In the genomic region with DNA sequence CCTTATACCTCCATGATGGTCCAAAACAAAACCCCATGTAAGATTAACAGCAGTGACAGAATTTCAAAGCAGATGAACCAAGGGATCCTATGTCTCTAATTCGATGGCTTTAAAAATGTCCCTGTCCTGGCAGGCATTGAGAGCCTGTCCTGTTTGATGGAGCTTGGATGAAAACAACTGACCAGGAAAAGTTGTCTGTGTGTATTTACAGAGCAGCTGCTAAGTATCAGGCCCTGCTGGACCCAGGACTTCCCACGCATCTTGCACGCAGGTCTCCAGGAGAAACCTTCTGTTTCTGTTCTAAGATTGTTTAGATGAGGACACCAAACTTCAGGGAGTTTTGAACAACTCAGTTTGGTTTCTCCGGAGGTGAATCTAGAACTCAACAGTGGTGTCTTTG, we compare ENCODE assay signal across 25 mouse cellular contexts. TPM values are rescaled to one million over a fixed set of nuclear protein-coding genes. Genes with fewer than 3 reads are reported as not detected.
DNase-seq lines count a peak whose midpoint lies in the region; ATAC-seq and TF ChIP-seq lines count a peak whose summit lies in the region.
"Had no signal": no experiment of that assay in that cellular context is flagged by ENCODE, and none has a peak within 500 bp of the region (broad histone marks: within the 10 kb centered on the region; RNA-seq: fewer than 3 reads in every experiment).

No protein-coding gene starts in this region.

- DNase-seq in heart, adult 11 months = peak; percentile 70
- no peak for DNase-seq in heart, postnatal 25 days (ENCODE audit: low spot score)
- peak; percentile 66 for DNase-seq in heart, embryonic 10.5 days (ENCODE audit: low spot score)
- no peak for DNase-seq in heart, adult 18-20 months
- DNase-seq in heart, postnatal 0 days (ENCODE audit: low spot score) = no peak
- DNase-seq: adrenal gland, adult 8-10 months; adrenal gland, postnatal 14 days; adrenal gland, postnatal 36 days; B cell, adult 2 months; cerebellum, adult 11-12 months; cerebellum, adult 2 months; cerebellum, adult 9-10 months; cerebellum, postnatal 10 days; cerebellum, postnatal 25 days had no signal

- no peaks in the 10 kb centered on the region for H3K36me3 ChIP-seq in heart, embryonic 10.5 days
- H3K36me3 ChIP-seq in heart, embryonic 15.5 days = no peaks in the 10 kb centered on the region
- H3K36me3 ChIP-seq in heart, embryonic 11.5 days (ENCODE audit: control insufficient read depth, insufficient read depth, low read length) = no peaks in the 10 kb centered on the region
- H3K36me3 ChIP-seq in heart, postnatal 0 days (replicated peaks; ENCODE audit: control insufficient read depth, insufficient read depth, low read length) = no peaks in the 10 kb centered on the region
- H3K36me3 ChIP-seq in heart, embryonic 12.5 days = no peaks in the 10 kb centered on the region
- H3K36me3 ChIP-seq: embryonic facial prominence, embryonic 10.5 days; embryonic facial prominence, embryonic 12.5 days; G1E had no signal

- H3K4me3 ChIP-seq in heart, embryonic 10.5 days = no peak overlapping the region
- no peak overlapping the region for H3K4me3 ChIP-seq in heart, embryonic 15.5 days
- no peak overlapping the region for H3K4me3 ChIP-seq in heart, embryonic 11.5 days (ENCODE audit: low read depth, low read length)
- H3K4me3 ChIP-seq in heart, postnatal 0 days (ENCODE audit: low read depth, low read length) = no peak overlapping the region
- H3K4me3 ChIP-seq in heart, embryonic 12.5 days = no peak overlapping the region
- H3K4me3 ChIP-seq: embryonic facial prominence, embryonic 10.5 days; embryonic facial prominence, embryonic 12.5 days; forebrain, embryonic 13.5 days had no signal

- no peaks in the 10 kb centered on the region for H3K27me3 ChIP-seq in heart, embryonic 10.5 days (ENCODE audit: insufficient read depth, poor library complexity, severe bottlenecking)
- no peaks in the 10 kb centered on the region for H3K27me3 ChIP-seq in heart, embryonic 15.5 days
- H3K27me3 ChIP-seq in heart, embryonic 11.5 days (ENCODE audit: control insufficient read depth, insufficient read depth, low read length) = no peaks in the 10 kb centered on the region
- no peaks in the 10 kb centered on the region for H3K27me3 ChIP-seq in heart, postnatal 0 days (ENCODE audit: control insufficient read depth, insufficient read depth, low read length)
- no peaks in the 10 kb centered on the region for H3K27me3 ChIP-seq in heart, embryonic 12.5 days (replicated peaks)
- H3K27me3 ChIP-seq: CH12.LX; embryonic facial prominence, embryonic 12.5 days; forebrain, embryonic 13.5 days; Patski had no signal

- H3K9me3 ChIP-seq in heart, embryonic 10.5 days = no peaks in the 10 kb centered on the region
- no peaks in the 10 kb centered on the region for H3K9me3 ChIP-seq in heart, embryonic 15.5 days (replicated peaks)
- H3K9me3 ChIP-seq in heart, embryonic 11.5 days (replicated peaks; ENCODE audit: control insufficient read depth, low read length) = no peaks in the 10 kb centered on the region
- no peaks in the 10 kb centered on the region for H3K9me3 ChIP-seq in heart, postnatal 0 days (replicated peaks; ENCODE audit: control insufficient read depth, low read length)
- H3K9me3 ChIP-seq in heart, embryonic 12.5 days (replicated peaks) = no peaks in the 10 kb centered on the region
- H3K9me3 ChIP-seq: embryonic facial prominence, embryonic 10.5 days; embryonic facial prominence, embryonic 12.5 days; forebrain, embryonic 13.5 days had no signal

- H3K4me2 ChIP-seq in heart, embryonic 15.5 days = no peak overlapping the region
- no peak overlapping the region for H3K4me2 ChIP-seq in heart, embryonic 11.5 days
- no peak overlapping the region for H3K4me2 ChIP-seq in heart, postnatal 0 days (ENCODE audit: low read depth, low read length)
- no peak overlapping the region for H3K4me2 ChIP-seq in heart, embryonic 12.5 days
- H3K4me2 ChIP-seq: embryonic facial prominence, embryonic 12.5 days; forebrain, embryonic 13.5 days had no signal

- H3K4me1 ChIP-seq in heart, embryonic 10.5 days = peaks cover 9% of the 10 kb centered on the region; the same call in 1 of the 2 replicates
- H3K4me1 ChIP-seq in heart, embryonic 15.5 days (replicated peaks) = peaks cover 22% of the 10 kb centered on the region
- 0 out of 2 replicates have a peak, but pooled peaks cover 2% of the 10 kb centered on the region for H3K4me1 ChIP-seq in heart, embryonic 11.5 days (ENCODE audit: control insufficient read depth, insufficient read depth, low read length)
- peaks cover 11% of the 10 kb centered on the region for H3K4me1 ChIP-seq in heart, postnatal 0 days (ENCODE audit: control insufficient read depth, insufficient read depth)
- peaks cover 18% of the 10 kb centered on the region for H3K4me1 ChIP-seq in heart, embryonic 12.5 days (replicated peaks)
- H3K4me1 ChIP-seq: embryonic facial prominence, embryonic 10.5 days; embryonic facial prominence, embryonic 12.5 days; forebrain, embryonic 13.5 days had no signal

- no peak overlapping the region for H3K9ac ChIP-seq in heart, embryonic 15.5 days
- no peak overlapping the region for H3K9ac ChIP-seq in heart, embryonic 11.5 days (ENCODE audit: low read depth, low read length)
- H3K9ac ChIP-seq in heart, postnatal 0 days (replicated peaks; ENCODE audit: low read depth, low read length) = no peak overlapping the region
- no peak overlapping the region for H3K9ac ChIP-seq in heart, embryonic 12.5 days
- H3K9ac ChIP-seq: embryonic facial prominence, embryonic 12.5 days; forebrain, embryonic 13.5 days had no signal

- no peak for TF ChIP-seq CTCF in heart, postnatal 0 days (IDR thresholded peaks at IDR 0.05; ENCODE audit: low read depth)

- H3K27ac ChIP-seq in heart, embryonic 10.5 days = no peak overlapping the region
- peak overlapping the region; percentile 45 for H3K27ac ChIP-seq in heart, embryonic 15.5 days
- no peak overlapping the region for H3K27ac ChIP-seq in heart, embryonic 11.5 days (ENCODE audit: low read depth, low read length)
- H3K27ac ChIP-seq in heart, postnatal 0 days (ENCODE audit: low read depth) = peak overlapping the region; percentile 39
- H3K27ac ChIP-seq in heart, embryonic 12.5 days (ENCODE audit: poor library complexity, severe bottlenecking) = no peak overlapping the region
- H3K27ac ChIP-seq: embryonic facial prominence, embryonic 10.5 days; embryonic facial prominence, embryonic 12.5 days; forebrain, embryonic 13.5 days had no signal

- ATAC-seq in heart, embryonic 15.5 days (replicated peaks; ENCODE audit: insufficient number of reproducible peaks, insufficient read depth, low FRiP score, low read depth) = no peak
- ATAC-seq in heart, embryonic 11.5 days (replicated peaks; ENCODE audit: insufficient number of reproducible peaks, low FRiP score, low TSS enrichment) = no peak
- no peak for ATAC-seq in heart, postnatal 0 days (ENCODE audit: insufficient read depth, low read depth)
- no peak for ATAC-seq in heart, embryonic 12.5 days (ENCODE audit: insufficient number of reproducible peaks, low FRiP score)
- ATAC-seq: activated CD4-positive, CD25-positive, alpha-beta regulatory T cell, adult 4 months; CD4-positive, CD25-positive, alpha-beta regulatory T cell, adult 4 months; forebrain, embryonic 13.5 days; Patski had no signal

- intact Hi-C loops in heart, postnatal 25 days (cut with DNase I) = no loop called here

- TF ChIP-seq EP300 in heart, postnatal 0 days (IDR thresholded peaks at IDR 0.05; ENCODE audit: low read depth) = no peak

- 81% methylated on average over 4 of the region's 4 CpGs for WGBS in heart, embryonic 10.5 days
- 80% methylated on average over 4 of the region's 4 CpGs for WGBS in heart, embryonic 15.5 days
- WGBS in heart, embryonic 11.5 days (ENCODE audit: insufficient replicate concordance) = 86% methylated on average over 4 of the region's 4 CpGs
- WGBS in heart, postnatal 0 days = 75% methylated on average over 4 of the region's 4 CpGs
- WGBS in heart, embryonic 12.5 days = 83% methylated on average over 4 of the region's 4 CpGs

RNA-seq across cellular contexts. Expression of gene Rcan2, which starts 14.2 kb away (rescaled TPM):
- 100 to 1,000 TPM; 355 to 379 TPM for total RNA-seq in heart, postnatal 25 days (2021)
- 14.5 and 28.9 TPM in 2 replicates for polyA plus RNA-seq in heart, embryonic 10.5 days (2016; fragmentation: Nextera tagmentation; extraction: Ambion mirVana)
- total RNA-seq in heart, adult 18-20 months (2021) = 100 to 1,000 TPM; 369 to 400 TPM
- polyA plus RNA-seq in heart, embryonic 15.5 days (2015; fragmentation: Nextera tagmentation; extraction: Ambion mirVana) = 56.1 and 56.4 TPM in 2 replicates
- 28.7 and 32.4 TPM in 2 replicates for polyA plus RNA-seq in heart, embryonic 11.5 days (2014; fragmentation: Nextera tagmentation; extraction: Ambion mirVana)
- 125 and 167 TPM in 2 replicates for total RNA-seq in heart, postnatal 0 days (2014; rRNA removed; ENCODE audit: low replicate concordance)
- polyA plus RNA-seq in heart, postnatal 0 days (2015; fragmentation: Nextera tagmentation; extraction: Ambion mirVana) = 83.8 and 94.3 TPM in 2 replicates
- 44.1 and 44.3 TPM in 2 replicates for polyA plus RNA-seq in heart, embryonic 12.5 days (2016; fragmentation: Nextera tagmentation; extraction: Ambion mirVana)
- polyA plus RNA-seq: activated CD4-positive, CD25-positive, alpha-beta regulatory T cell, adult 4 months; CD4-positive, CD25-positive, alpha-beta regulatory T cell, adult 4 months; G1E had no signal

Comparison
In these comparisons a context has a peak if more than half of its experiments do, and no peak if none do; other contexts are left out.
1. DNase-seq: peak in heart, adult 11 months (single experiment) and heart, embryonic 10.5 days (single experiment); none in heart, postnatal 25 days (single experiment), heart, adult 18-20 months (0 of 2) and heart, postnatal 0 days (single experiment).
2. H3K27ac ChIP-seq: peak in heart, embryonic 15.5 days (single experiment) and heart, postnatal 0 days (single experiment); none in heart, embryonic 10.5 days (single experiment), heart, embryonic 11.5 days (single experiment) and heart, embryonic 12.5 days (single experiment).